Mouse (Mus musculus): Measurements from ENCODE around the gene Wnt16. TPM values are rescaled to one million over a fixed set of nuclear protein-coding genes. Genes with fewer than 3 reads are reported as not detected.

Wnt16 gene
- polyA plus RNA-seq, 1 experiment = not detected

DNA sequence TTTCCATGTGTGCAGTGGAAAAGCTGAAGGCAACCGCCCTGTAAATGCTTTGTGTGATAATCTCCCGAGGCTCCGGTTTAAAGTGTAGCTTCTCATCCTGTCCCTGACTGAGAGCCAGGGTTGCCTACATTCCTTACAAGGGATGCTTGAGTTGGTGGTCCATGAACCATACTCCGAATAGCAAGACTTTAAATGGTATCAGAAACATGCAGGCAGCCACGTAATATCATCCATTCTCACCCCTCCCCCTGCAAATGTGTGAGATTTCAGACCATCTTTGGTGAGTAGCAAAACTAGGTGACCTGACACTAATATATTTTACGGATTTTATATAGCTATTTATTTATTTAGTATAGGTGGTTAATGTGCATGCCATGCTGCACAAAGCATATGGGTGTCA, 9.0 kb downstream of the Wnt16 start:
- Histone ChIP-seq H3K4me3 (ENCODE audit: insufficient read depth, low read depth, low read length) (no peak overlapping the region), H3K27ac (ENCODE audit: insufficient read depth, low read depth, low read length) (no peak overlapping the region), H3K4me1 (ENCODE audit: control insufficient read depth, insufficient read depth, low read length) (no peaks in the 10 kb centered on the region)
- TF ChIP-seq POLR2A (IDR thresholded peaks at IDR 0.05; ENCODE audit: insufficient read depth, low read depth, low read length) (no peak), CTCF (IDR thresholded peaks at IDR 0.05; ENCODE audit: insufficient read depth, low read depth, low read length) (no peak)
- WGBS = 85% methylated on average over 6 of the region's 6 CpGs

DNA sequence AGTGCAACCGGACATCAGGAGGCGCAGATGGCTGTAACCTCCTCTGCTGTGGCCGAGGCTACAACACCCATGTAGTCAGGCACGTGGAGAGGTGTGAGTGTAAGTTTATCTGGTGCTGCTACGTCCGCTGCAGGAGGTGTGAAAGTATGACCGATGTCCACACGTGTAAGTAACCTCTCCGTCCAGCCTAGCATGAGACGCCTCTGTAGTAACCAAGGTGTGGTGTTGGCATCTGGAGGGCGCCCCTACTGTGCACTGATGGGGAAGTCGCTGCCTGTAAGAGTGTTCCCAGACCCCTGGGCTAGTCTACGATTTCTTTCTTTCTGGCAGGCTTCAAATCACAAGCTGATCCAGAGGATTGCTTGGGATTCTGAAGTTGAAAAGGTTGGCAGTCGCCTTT, 10.0 kb downstream of the Wnt16 start:
- H3K27ac ChIP-seq (ENCODE audit: insufficient read depth, low read depth, low read length) = no peak overlapping the region
- no peaks in the 10 kb centered on the region for H3K4me1 ChIP-seq (ENCODE audit: control insufficient read depth, insufficient read depth, low read length)
- 77% methylated on average over 14 of the region's 14 CpGs for WGBS
- H3K4me3 ChIP-seq (ENCODE audit: insufficient read depth, low read depth, low read length) = no peak overlapping the region
- no peak for TF ChIP-seq CTCF (IDR thresholded peaks at IDR 0.05; ENCODE audit: insufficient read depth, low read depth, low read length)

DNA sequence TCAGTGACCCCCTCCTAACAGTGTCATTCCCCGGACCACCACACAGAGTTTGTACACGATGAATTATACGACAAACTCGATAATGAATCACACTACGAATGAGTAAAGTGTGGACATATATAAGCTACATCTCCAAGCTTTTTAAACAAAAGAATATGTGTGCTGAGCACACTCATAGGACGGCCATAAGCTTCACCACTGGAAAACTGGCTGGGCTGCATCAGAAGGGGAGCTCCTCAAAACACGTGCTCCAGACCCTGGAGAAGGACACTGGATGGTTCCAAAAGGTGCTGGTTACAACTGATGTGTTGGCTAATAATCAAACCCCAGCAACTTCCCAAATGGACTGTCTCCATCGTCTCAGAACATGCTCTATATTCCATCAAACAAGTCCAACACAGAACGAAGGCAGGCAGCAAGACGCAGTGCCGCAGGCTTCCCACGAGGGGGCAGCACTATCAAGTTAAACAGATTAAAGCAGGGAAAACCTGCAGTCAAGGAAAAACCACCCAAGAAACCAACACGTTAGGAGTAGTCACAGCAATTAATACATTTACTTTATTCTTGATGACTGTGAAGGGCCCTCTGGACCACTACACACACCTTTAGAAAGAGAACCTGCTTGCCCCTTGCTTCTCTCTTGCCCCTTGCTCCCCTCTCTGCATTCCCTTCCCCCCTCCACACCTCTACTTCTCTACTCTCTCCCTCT, 37.5 kb downstream of the Wnt16 start:
- Histone ChIP-seq H3K27ac (ENCODE audit: insufficient read depth, low read depth, low read length) (no peak overlapping the region), H3K4me1 (ENCODE audit: control insufficient read depth, insufficient read depth, low read length) (peaks cover 2% of the 10 kb centered on the region; the same call in 1 of the 2 replicates), H3K4me3 (ENCODE audit: insufficient read depth, low read depth, low read length) (no peak overlapping the region)
- TF ChIP-seq POLR2A (IDR thresholded peaks at IDR 0.05; ENCODE audit: insufficient read depth, low read depth, low read length) = no peak
- peak; percentile 87 for TF ChIP-seq CTCF (IDR thresholded peaks at IDR 0.05; ENCODE audit: insufficient read depth, low read depth, low read length)
- 53% methylated on average over 13 of the region's 13 CpGs for WGBS

DNA sequence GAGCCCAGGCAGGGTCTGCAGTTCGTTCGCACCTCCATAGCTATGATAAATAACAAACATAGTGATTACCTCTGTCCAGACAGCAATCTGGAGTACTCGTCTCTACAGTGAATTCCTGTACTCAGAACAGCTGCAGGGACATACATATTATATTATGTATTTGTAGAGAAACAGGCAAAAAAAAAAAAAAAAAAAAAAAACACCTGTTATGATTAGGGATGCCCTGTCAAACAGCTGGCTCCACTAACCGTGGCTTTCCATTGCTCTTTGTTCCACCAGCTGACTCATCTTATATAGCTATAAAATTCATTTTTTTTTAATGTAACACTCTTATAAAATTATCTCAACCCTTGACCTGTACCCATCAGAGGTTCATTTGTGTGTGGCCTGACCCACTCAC, 38.3 kb downstream of the Wnt16 start:
- Histone ChIP-seq H3K4me3 (ENCODE audit: insufficient read depth, low read depth, low read length) (no peak overlapping the region), H3K27ac (ENCODE audit: insufficient read depth, low read depth, low read length) (no peak overlapping the region), H3K4me1 (ENCODE audit: control insufficient read depth, insufficient read depth, low read length) (peaks cover 2% of the 10 kb centered on the region; the same call in 1 of the 2 replicates)
- no peak for TF ChIP-seq CTCF (IDR thresholded peaks at IDR 0.05; ENCODE audit: insufficient read depth, low read depth, low read length)
- no peak for TF ChIP-seq POLR2A (IDR thresholded peaks at IDR 0.05; ENCODE audit: insufficient read depth, low read depth, low read length)
- WGBS = 85% methylated on average over 4 of the region's 4 CpGs

DNA sequence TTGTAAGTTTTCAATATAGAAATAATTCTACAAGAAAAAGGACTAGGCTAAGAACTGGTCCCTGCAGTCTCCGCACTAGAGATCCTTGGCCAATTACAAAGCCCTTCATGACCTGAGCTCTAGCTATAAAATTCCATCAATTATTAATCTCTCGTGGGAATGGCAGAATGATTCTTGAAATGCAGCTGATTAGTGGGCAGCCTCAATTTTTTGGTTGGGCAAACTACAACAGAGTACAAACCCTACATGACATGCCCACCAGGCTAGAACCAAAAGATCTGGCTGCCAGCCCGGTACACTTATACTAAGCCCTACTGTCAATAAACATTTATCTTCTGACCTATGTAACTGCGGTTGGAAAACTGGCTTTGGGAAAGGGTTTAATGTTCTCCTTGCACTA, 39.1 kb downstream of the Wnt16 start:
- Histone ChIP-seq H3K27ac (ENCODE audit: insufficient read depth, low read depth, low read length) (no peak overlapping the region), H3K4me1 (ENCODE audit: control insufficient read depth, insufficient read depth, low read length) (peaks cover 2% of the 10 kb centered on the region; the same call in 1 of the 2 replicates), H3K4me3 (ENCODE audit: insufficient read depth, low read depth, low read length) (no peak overlapping the region)
- TF ChIP-seq CTCF (IDR thresholded peaks at IDR 0.05; ENCODE audit: insufficient read depth, low read depth, low read length) (no peak), POLR2A (IDR thresholded peaks at IDR 0.05; ENCODE audit: insufficient read depth, low read depth, low read length) (no peak)
- WGBS = 61% methylated on average over 4 of the region's 4 CpGs

DNA sequence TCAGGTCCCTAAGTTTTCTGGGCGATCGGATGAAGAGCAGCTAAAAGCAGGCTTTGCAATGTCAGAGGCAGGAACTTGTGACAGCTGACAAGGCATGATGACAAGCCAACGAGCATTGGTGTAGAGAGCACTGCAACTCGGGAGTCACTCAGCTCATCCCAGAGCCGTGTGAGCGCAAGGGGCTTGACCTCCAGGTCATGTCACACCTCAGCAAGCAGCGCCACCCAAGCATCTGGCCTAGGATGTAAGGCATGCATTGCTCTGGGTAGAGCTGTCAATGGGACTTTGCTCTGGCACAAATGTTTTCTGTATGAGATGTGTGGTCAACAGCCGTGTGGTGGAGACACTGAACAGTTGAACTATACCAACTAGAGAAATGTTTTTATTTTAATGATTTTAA, 39.9 kb downstream of the Wnt16 start:
- no peak overlapping the region for H3K4me3 ChIP-seq (ENCODE audit: insufficient read depth, low read depth, low read length)
- TF ChIP-seq CTCF (IDR thresholded peaks at IDR 0.05; ENCODE audit: insufficient read depth, low read depth, low read length) (no peak), POLR2A (IDR thresholded peaks at IDR 0.05; ENCODE audit: insufficient read depth, low read depth, low read length) (no peak)
- WGBS = 85% methylated on average over 8 of the region's 8 CpGs
- peaks cover 2% of the 10 kb centered on the region; the same call in 1 of the 2 replicates for H3K4me1 ChIP-seq (ENCODE audit: control insufficient read depth, insufficient read depth, low read length)
- no peak overlapping the region for H3K27ac ChIP-seq (ENCODE audit: insufficient read depth, low read depth, low read length)

- Histone ChIP-seq H3K4me1 (ENCODE audit: control insufficient read depth, insufficient read depth, low read length) (peaks cover 2% of the 10 kb centered on the region; the same call in 1 of the 2 replicates), H3K4me3 (ENCODE audit: insufficient read depth, low read depth, low read length) (no peak overlapping the region), H3K27ac (ENCODE audit: insufficient read depth, low read depth, low read length) (no peak overlapping the region)
- TF ChIP-seq POLR2A (IDR thresholded peaks at IDR 0.05; ENCODE audit: insufficient read depth, low read depth, low read length) = no peak
- no peak for TF ChIP-seq CTCF (IDR thresholded peaks at IDR 0.05; ENCODE audit: insufficient read depth, low read depth, low read length)
- 77% methylated on average over 13 of the region's 13 CpGs for WGBS
Observed at GRCm38 (mm10) chr6:22330169-22330960, 42.3 kb downstream of the Wnt16 start.

GRCm38 (mm10) chr6:22332548-22332947, 44.5 kb downstream of the Wnt16 start:
- no peak overlapping the region for H3K27ac ChIP-seq (ENCODE audit: insufficient read depth, low read depth, low read length)
- no peak overlapping the region for H3K4me3 ChIP-seq (ENCODE audit: insufficient read depth, low read depth, low read length)
- WGBS = 95% methylated on average over 2 of the region's 2 CpGs
- TF ChIP-seq CTCF (IDR thresholded peaks at IDR 0.05; ENCODE audit: insufficient read depth, low read depth, low read length) (no peak), POLR2A (IDR thresholded peaks at IDR 0.05; ENCODE audit: insufficient read depth, low read depth, low read length) (no peak)
- no peaks in the 10 kb centered on the region for H3K4me1 ChIP-seq (ENCODE audit: control insufficient read depth, insufficient read depth, low read length)
